Mouse (Mus musculus): Measurements from ENCODE around the gene Lrrc4c.

Gene Lrrc4c

GRCm38 (mm10) chr2:96317387-96318299, at the start of gene Lrrc4c:
Gene Lrrc4c (plus strand): TSS chr2:96318169.
- Histone ChIP-seq H3K36me3 (ENCODE audit: control insufficient read depth, insufficient read depth, low read length, poor library complexity, severe bottlenecking) (no peaks in the 10 kb centered on the region), H3K27me3 (ENCODE audit: control insufficient read depth, insufficient read depth, low read length, poor library complexity, severe bottlenecking) (no peaks in the 10 kb centered on the region)
- no peak for DNase-seq (ENCODE audit: low read depth, low spot score)

DNA sequence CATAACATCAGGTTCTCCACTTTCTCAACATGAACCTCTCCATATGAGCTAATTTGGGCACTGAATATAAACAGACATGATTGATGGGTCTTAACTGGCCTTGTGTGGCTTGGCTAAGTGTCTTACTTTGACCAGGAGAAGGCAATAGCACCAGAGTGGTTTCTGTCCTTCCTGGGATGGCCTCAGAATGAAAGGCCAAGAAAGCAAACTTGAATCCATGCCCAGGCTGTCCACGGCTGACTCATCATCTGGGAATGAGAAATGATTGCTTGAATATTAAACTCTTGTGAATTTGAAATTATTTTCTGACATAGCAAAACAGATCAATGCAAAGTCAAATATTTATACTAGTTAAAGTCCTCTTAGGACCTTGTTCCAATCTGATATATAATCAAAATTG, 42.9 kb upstream of the Lrrc4c start:
- DNase-seq (ENCODE audit: low read depth, low spot score): no peak
- Histone ChIP-seq H3K36me3 (ENCODE audit: control insufficient read depth, insufficient read depth, low read length, poor library complexity, severe bottlenecking) (no peaks in the 10 kb centered on the region), H3K27me3 (ENCODE audit: control insufficient read depth, insufficient read depth, low read length, poor library complexity, severe bottlenecking) (no peaks in the 10 kb centered on the region)

GRCm38 (mm10) chr2:96282926-96283325, 35.0 kb upstream of the Lrrc4c start:
- H3K27me3 ChIP-seq (ENCODE audit: control insufficient read depth, insufficient read depth, low read length, poor library complexity, severe bottlenecking): no peaks in the 10 kb centered on the region; the same call in 1 of the 2 replicates
- DNase-seq (ENCODE audit: low read depth, low spot score): no peak
- H3K36me3 ChIP-seq (ENCODE audit: control insufficient read depth, insufficient read depth, low read length, poor library complexity, severe bottlenecking): no peaks in the 10 kb centered on the region

- no peak for DNase-seq (ENCODE audit: low read depth, low spot score)
- H3K27me3 ChIP-seq (ENCODE audit: control insufficient read depth, insufficient read depth, low read length, poor library complexity, severe bottlenecking): no peaks in the 10 kb centered on the region
- no peaks in the 10 kb centered on the region for H3K36me3 ChIP-seq (ENCODE audit: control insufficient read depth, insufficient read depth, low read length, poor library complexity, severe bottlenecking)
Observed at GRCm38 (mm10) chr2:96287512-96287911, 30.5 kb upstream of the Lrrc4c start.

- no peaks in the 10 kb centered on the region for H3K36me3 ChIP-seq (ENCODE audit: control insufficient read depth, insufficient read depth, low read length, poor library complexity, severe bottlenecking)
- DNase-seq (ENCODE audit: low read depth, low spot score): no peak
- no peaks in the 10 kb centered on the region; the same call in 1 of the 2 replicates for H3K27me3 ChIP-seq (ENCODE audit: control insufficient read depth, insufficient read depth, low read length, poor library complexity, severe bottlenecking)
Observed at GRCm38 (mm10) chr2:96290541-96290940, 27.4 kb upstream of the Lrrc4c start.

GRCm38 (mm10) chr2:96315034-96315433, 2.9 kb upstream of the Lrrc4c start:
- no peaks in the 10 kb centered on the region for H3K36me3 ChIP-seq (ENCODE audit: control insufficient read depth, insufficient read depth, low read length, poor library complexity, severe bottlenecking)
- no peak for DNase-seq (ENCODE audit: low read depth, low spot score)
- no peaks in the 10 kb centered on the region for H3K27me3 ChIP-seq (ENCODE audit: control insufficient read depth, insufficient read depth, low read length, poor library complexity, severe bottlenecking)

DNA sequence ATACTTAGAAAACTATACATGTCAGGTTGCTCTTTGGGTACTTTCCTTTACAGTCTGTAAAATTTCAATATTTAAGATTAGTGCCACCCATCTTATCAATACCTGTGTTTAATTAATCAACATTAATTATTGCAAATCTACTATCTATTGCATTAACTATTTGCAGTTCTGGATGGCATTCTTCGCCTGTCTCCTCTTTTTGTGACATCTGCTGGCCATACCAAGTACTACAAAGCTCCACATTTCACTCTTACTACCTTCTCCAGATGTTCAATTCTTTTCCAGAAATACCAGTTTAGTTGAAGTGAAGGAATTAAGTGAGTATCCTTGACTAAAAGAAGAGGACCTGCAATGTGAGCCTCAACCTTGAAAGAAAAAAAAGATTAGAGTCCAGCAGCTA, 1.4 kb upstream of the Lrrc4c start:
- Histone ChIP-seq H3K36me3 (ENCODE audit: control insufficient read depth, insufficient read depth, low read length, poor library complexity, severe bottlenecking) (no peaks in the 10 kb centered on the region), H3K27me3 (ENCODE audit: control insufficient read depth, insufficient read depth, low read length, poor library complexity, severe bottlenecking) (no peaks in the 10 kb centered on the region)
- no peak for DNase-seq (ENCODE audit: low read depth, low spot score)

DNA sequence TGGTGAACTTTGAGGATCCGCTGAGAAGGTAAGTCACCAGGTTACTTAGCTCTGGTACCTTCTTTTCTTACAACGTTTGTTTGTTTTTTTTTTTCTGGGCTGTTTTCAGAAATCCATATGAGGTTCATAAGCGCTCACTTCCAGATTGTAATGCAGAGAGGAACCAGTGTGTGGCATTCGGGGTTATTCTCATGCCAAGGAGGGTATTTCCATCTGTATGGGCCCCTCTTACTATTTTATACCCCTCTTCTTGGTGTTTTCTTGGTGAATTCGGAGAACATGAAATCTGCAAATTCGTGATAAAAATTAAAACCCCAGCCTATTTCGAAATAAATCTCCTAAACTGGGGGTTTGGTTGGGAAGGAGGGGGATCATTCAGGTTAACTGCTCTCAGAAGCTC, 587 bp downstream of the Lrrc4c start:
- no peak for DNase-seq (ENCODE audit: low read depth, low spot score)
- Histone ChIP-seq H3K36me3 (ENCODE audit: control insufficient read depth, insufficient read depth, low read length, poor library complexity, severe bottlenecking) (no peaks in the 10 kb centered on the region), H3K27me3 (ENCODE audit: control insufficient read depth, insufficient read depth, low read length, poor library complexity, severe bottlenecking) (no peaks in the 10 kb centered on the region)

GRCm38 (mm10) chr2:96319201-96319600, 1.2 kb downstream of the Lrrc4c start:
- no peak for DNase-seq (ENCODE audit: low read depth, low spot score)
- H3K36me3 ChIP-seq (ENCODE audit: control insufficient read depth, insufficient read depth, low read length, poor library complexity, severe bottlenecking): no peaks in the 10 kb centered on the region
- H3K27me3 ChIP-seq (ENCODE audit: control insufficient read depth, insufficient read depth, low read length, poor library complexity, severe bottlenecking): no peaks in the 10 kb centered on the region

DNA sequence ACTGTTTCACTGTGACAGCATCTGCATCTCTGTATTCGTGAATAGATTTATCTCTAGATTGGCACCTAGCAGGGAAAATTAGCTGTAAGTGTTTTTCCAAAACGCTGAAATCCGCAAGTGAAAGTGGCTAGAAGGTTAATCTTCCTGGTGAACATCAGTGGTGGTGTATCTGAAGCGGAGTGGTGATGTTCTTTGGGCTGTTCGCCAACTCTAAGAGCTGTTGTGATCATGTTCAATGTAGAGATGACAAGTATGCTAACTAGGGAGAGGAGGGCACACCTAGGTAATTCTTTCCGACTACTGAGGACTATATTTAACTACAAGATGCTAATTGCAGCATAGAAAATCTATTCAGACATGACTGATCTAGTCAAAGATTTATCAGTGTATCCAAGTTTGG, 1.7 kb downstream of the Lrrc4c start:
- Histone ChIP-seq H3K27me3 (ENCODE audit: control insufficient read depth, insufficient read depth, low read length, poor library complexity, severe bottlenecking) (no peaks in the 10 kb centered on the region), H3K36me3 (ENCODE audit: control insufficient read depth, insufficient read depth, low read length, poor library complexity, severe bottlenecking) (no peaks in the 10 kb centered on the region)
- no peak for DNase-seq (ENCODE audit: low read depth, low spot score)

DNA sequence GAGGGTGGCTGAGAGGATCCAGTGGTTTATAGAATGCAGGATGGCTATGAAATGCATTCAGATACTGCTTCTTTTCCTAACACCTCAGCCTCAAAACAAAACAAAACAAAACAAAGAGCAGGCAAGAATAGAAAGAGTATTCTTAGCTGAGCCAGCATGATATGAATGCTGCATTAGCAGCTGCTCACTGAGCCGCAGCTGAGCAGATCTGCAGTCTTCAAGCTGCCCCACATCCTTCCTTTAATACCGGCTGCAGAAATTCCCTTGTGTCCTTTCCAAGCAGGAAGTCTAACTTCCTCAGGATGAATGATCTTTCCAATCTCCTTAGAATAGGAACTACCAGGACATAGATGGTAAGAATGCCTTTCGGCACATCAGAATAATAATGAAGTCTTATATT, 16.7 kb downstream of the Lrrc4c start:
- H3K36me3 ChIP-seq (ENCODE audit: control insufficient read depth, insufficient read depth, low read length, poor library complexity, severe bottlenecking): no peaks in the 10 kb centered on the region
- DNase-seq (ENCODE audit: low read depth, low spot score): no peak
- no peaks in the 10 kb centered on the region for H3K27me3 ChIP-seq (ENCODE audit: control insufficient read depth, insufficient read depth, low read length, poor library complexity, severe bottlenecking)

DNA sequence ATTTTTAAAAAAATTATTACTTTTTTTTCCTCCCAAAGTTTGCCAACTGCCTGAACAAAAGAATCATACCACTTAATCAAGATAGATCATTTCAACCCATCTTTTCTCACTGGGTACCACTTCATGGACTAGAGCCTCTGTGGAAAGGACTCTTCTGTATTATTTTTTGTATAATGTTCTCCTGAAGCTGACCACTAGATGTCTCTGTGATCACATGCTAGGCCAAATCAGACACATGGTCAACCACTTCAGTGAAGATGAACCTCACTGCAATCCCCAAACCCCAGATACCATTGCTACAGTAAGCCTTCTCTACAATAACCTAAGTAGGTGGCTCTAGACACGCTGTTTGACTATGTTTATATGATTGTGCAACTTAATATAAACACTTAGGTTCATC, 19.4 kb downstream of the Lrrc4c start:
- no peaks in the 10 kb centered on the region for H3K36me3 ChIP-seq (ENCODE audit: control insufficient read depth, insufficient read depth, low read length, poor library complexity, severe bottlenecking)
- no peak for DNase-seq (ENCODE audit: low read depth, low spot score)

DNA sequence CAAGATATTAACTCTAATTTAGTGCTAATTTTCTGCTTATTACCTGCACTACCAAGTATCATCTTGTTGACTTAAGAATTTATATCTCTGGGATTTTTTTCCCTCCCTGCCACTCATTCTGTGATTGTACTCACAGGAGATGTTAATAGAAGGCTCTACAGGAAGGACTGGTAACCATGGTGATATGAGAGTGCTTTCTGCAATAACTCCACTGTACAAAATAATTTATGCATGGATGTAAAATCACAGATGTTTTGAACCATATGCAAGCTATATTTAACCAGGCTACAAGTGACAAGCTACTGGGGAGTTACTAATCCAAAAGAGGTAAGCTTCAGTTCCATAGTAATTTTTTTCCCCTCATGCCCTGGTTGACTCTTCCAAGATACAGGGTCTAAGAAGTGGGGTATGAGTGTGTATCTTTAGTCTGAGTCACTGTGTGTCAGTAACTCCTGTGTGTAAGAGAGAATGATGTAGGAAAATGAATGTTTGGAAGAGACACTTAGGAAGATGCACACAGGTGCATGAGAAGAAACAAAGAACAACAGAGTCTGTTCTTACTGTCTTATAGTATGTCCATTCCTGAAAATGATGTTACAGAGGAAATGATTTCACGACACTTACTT, 83.3 kb downstream of the Lrrc4c start:
- H3K27me3 ChIP-seq (ENCODE audit: control insufficient read depth, insufficient read depth, low read length, poor library complexity, severe bottlenecking): no peaks in the 10 kb centered on the region
- H3K36me3 ChIP-seq (ENCODE audit: control insufficient read depth, insufficient read depth, low read length, poor library complexity, severe bottlenecking): no peaks in the 10 kb centered on the region
- no peak for DNase-seq (ENCODE audit: low read depth, low spot score)

More for the DNA sequence above, 19.4 kb downstream of the Lrrc4c start:
- no peaks in the 10 kb centered on the region for H3K27me3 ChIP-seq (ENCODE audit: control insufficient read depth, insufficient read depth, low read length, poor library complexity, severe bottlenecking)

- DNase-seq (ENCODE audit: low read depth, low spot score): no peak
- H3K27me3 ChIP-seq (ENCODE audit: control insufficient read depth, insufficient read depth, low read length, poor library complexity, severe bottlenecking): no peaks in the 10 kb centered on the region
- no peaks in the 10 kb centered on the region for H3K36me3 ChIP-seq (ENCODE audit: control insufficient read depth, insufficient read depth, low read length, poor library complexity, severe bottlenecking)
Observed at GRCm38 (mm10) chr2:96402514-96402913, 84.5 kb downstream of the Lrrc4c start.

DNA sequence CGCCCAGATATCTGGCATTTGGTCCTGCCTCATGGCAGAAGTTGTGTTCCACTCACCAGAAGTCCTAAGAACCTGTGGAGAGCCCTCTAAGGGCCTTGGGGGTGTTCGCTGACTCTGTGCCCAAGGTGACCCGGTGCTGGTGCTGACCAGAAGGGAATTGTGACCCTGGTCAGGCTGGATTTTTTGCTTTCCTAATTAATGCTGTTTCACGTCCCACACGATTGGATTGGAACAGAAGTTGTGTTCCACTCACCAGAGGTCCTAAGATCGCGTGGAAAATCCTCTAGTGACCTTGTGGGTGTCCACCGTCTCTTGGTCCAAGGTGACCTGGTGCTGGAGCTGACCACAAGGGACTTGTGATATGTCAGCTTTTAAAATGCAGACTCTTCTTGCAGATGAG, 88.9 kb downstream of the Lrrc4c start:
- H3K36me3 ChIP-seq (ENCODE audit: control insufficient read depth, insufficient read depth, low read length, poor library complexity, severe bottlenecking): no peaks in the 10 kb centered on the region
- no peaks in the 10 kb centered on the region for H3K27me3 ChIP-seq (ENCODE audit: control insufficient read depth, insufficient read depth, low read length, poor library complexity, severe bottlenecking)
- no peak for DNase-seq (ENCODE audit: low read depth, low spot score)
